Mouse (Mus musculus): Measurements from ENCODE around the gene Gm49416. TPM values are rescaled to one million over a fixed set of nuclear protein-coding genes. Genes with fewer than 3 reads are reported as not detected.

Gm49416 gene
- total and polyA plus RNA-seq, 2 experiments from 2014 or later = 0.52 TPM; not detected in 1

- Histone ChIP-seq H3K9ac (replicated peaks; ENCODE audit: low read length) (no peak overlapping the region; the same call in 1 of the 2 replicates), H3K4me2 (ENCODE audit: low read depth, low read length) (peak overlapping the region; percentile 60; the same call in 1 of the 2 replicates), H3K27me3 (ENCODE audit: insufficient read depth, low read length) (no peaks in the 10 kb centered on the region), H3K4me1 (ENCODE audit: insufficient read depth, low read length) (0 out of 2 replicates have a peak, but pooled peaks cover 11% of the 10 kb centered on the region), H3K4me3 (ENCODE audit: low read length) (no peak overlapping the region), H3K9me3 (ENCODE audit: low read length) (no peaks in the 10 kb centered on the region), H3K36me3 (ENCODE audit: insufficient read depth, low read length) (peaks cover 8% of the 10 kb centered on the region; the same call in 1 of the 2 replicates), H3K27ac (no peak overlapping the region)
- ATAC-seq = no peak
- 81% methylated on average over 15 of the region's 15 CpGs for WGBS
- no peak for TF ChIP-seq CTCF (IDR thresholded peaks at IDR 0.05; ENCODE audit: low read depth)
- DNase-seq (ENCODE audit: low spot score) = no peak
These were observed 51.9 kb downstream of the Gm49416 start for GRCm38 (mm10) chr19:8940526-8941133.

GRCm38 (mm10) chr19:8941136-8941514 lies 52.4 kb downstream of the Gm49416 start:
- DNase-seq (ENCODE audit: low spot score) = no peak
- peak overlapping the region; percentile 70; the same call in 1 of the 2 replicates for H3K27ac ChIP-seq
- TF ChIP-seq CTCF (IDR thresholded peaks at IDR 0.05; ENCODE audit: low read depth) = no peak
- H3K9ac ChIP-seq (replicated peaks; ENCODE audit: low read length) = peak overlapping the region; percentile 94; the same call in 1 of the 2 replicates
- H3K4me1 ChIP-seq (ENCODE audit: insufficient read depth, low read length) = 0 out of 2 replicates have a peak, but pooled peaks cover 11% of the 10 kb centered on the region
- peaks cover 11% of the 10 kb centered on the region; the same call in 1 of the 2 replicates for H3K36me3 ChIP-seq (ENCODE audit: insufficient read depth, low read length)
- H3K4me3 ChIP-seq (ENCODE audit: low read length) = peak overlapping the region; percentile 62
- WGBS = 37% methylated on average over 10 of the region's 10 CpGs
- ATAC-seq = peak; percentile 2
- H3K4me2 ChIP-seq (ENCODE audit: low read depth, low read length) = peak overlapping the region; percentile 60
- no peaks in the 10 kb centered on the region for H3K9me3 ChIP-seq (ENCODE audit: low read length)
- no peaks in the 10 kb centered on the region for H3K27me3 ChIP-seq (ENCODE audit: insufficient read depth, low read length)

GRCm38 (mm10) chr19:8941515-8942217 lies 52.9 kb downstream of the Gm49416 start, which contains the start of gene Mta2:
Gene Mta2, plus strand, starts transcription at chr19:8941875.
- Histone ChIP-seq H3K27me3 (ENCODE audit: insufficient read depth, low read length) (no peaks in the 10 kb centered on the region), H3K36me3 (ENCODE audit: insufficient read depth, low read length) (peaks cover 16% of the 10 kb centered on the region; the same call in 1 of the 2 replicates), H3K4me3 (ENCODE audit: low read length) (peak within 1 kb of the TSS; percentile 62), H3K9ac (replicated peaks; ENCODE audit: low read length) (peak within 1 kb of the TSS; percentile 94), H3K4me1 (ENCODE audit: insufficient read depth, low read length) (0 out of 2 replicates have a peak, but pooled peaks cover 11% of the 10 kb centered on the region), H3K27ac (peak within 1 kb of the TSS; percentile 97), H3K9me3 (ENCODE audit: low read length) (no peaks in the 10 kb centered on the region), H3K4me2 (ENCODE audit: low read depth, low read length) (peak within 1 kb of the TSS; percentile 60)
- peak; percentile 96 for ATAC-seq
- no peak; the same call in 1 of the 2 replicates for TF ChIP-seq CTCF (IDR thresholded peaks at IDR 0.05; ENCODE audit: low read depth)
- under 1% methylated on average over 64 of the region's 64 CpGs for WGBS
- peak; percentile 99 for DNase-seq (ENCODE audit: low spot score)

- Histone ChIP-seq H3K4me2 (ENCODE audit: low read depth, low read length) (peak overlapping the region; percentile 60), H3K27me3 (ENCODE audit: insufficient read depth, low read length) (no peaks in the 10 kb centered on the region), H3K36me3 (ENCODE audit: insufficient read depth, low read length) (peaks cover 23% of the 10 kb centered on the region), H3K4me3 (ENCODE audit: low read length) (peak overlapping the region; percentile 62), H3K9ac (replicated peaks; ENCODE audit: low read length) (peak overlapping the region; percentile 94), H3K9me3 (ENCODE audit: low read length) (no peaks in the 10 kb centered on the region), H3K4me1 (ENCODE audit: insufficient read depth, low read length) (0 out of 2 replicates have a peak, but pooled peaks cover 11% of the 10 kb centered on the region), H3K27ac (peak overlapping the region; percentile 97)
- TF ChIP-seq CTCF (IDR thresholded peaks at IDR 0.05; ENCODE audit: low read depth) = no peak
- DNase-seq (ENCODE audit: low spot score) (peak; percentile 61), ATAC-seq (peak; percentile 58)
- 0% methylated on average over 46 of the region's 46 CpGs for WGBS
These were observed 53.7 kb downstream of the Gm49416 start for GRCm38 (mm10) chr19:8942276-8942964.

GRCm38 (mm10) chr19:8943047-8943446 lies 54.3 kb downstream of the Gm49416 start:
- WGBS = 57% methylated on average over 2 of the region's 2 CpGs
- ATAC-seq (no peak), DNase-seq (ENCODE audit: low spot score) (no peak)
- Histone ChIP-seq H3K27me3 (ENCODE audit: insufficient read depth, low read length) (no peaks in the 10 kb centered on the region), H3K4me2 (ENCODE audit: low read depth, low read length) (peak overlapping the region; percentile 60), H3K9ac (replicated peaks; ENCODE audit: low read length) (peak overlapping the region; percentile 94), H3K9me3 (ENCODE audit: low read length) (no peaks in the 10 kb centered on the region), H3K4me3 (ENCODE audit: low read length) (peak overlapping the region; percentile 62), H3K36me3 (ENCODE audit: insufficient read depth, low read length) (peaks cover 29% of the 10 kb centered on the region), H3K4me1 (ENCODE audit: insufficient read depth, low read length) (0 out of 2 replicates have a peak, but pooled peaks cover 11% of the 10 kb centered on the region), H3K27ac (no peak overlapping the region)
- TF ChIP-seq CTCF (IDR thresholded peaks at IDR 0.05; ENCODE audit: low read depth) = no peak

GRCm38 (mm10) chr19:8944062-8944461 lies 55.3 kb downstream of the Gm49416 start:
- 0 out of 2 replicates have a peak, but pooled peaks cover 11% of the 10 kb centered on the region for H3K4me1 ChIP-seq (ENCODE audit: insufficient read depth, low read length)
- ATAC-seq (no peak), DNase-seq (ENCODE audit: low spot score) (no peak)
- no peak overlapping the region for H3K27ac ChIP-seq
- 55% methylated on average over 5 of the region's 5 CpGs for WGBS
- H3K9me3 ChIP-seq (ENCODE audit: low read length) = no peaks in the 10 kb centered on the region
- H3K36me3 ChIP-seq (ENCODE audit: insufficient read depth, low read length) = peaks cover 39% of the 10 kb centered on the region
- no peak overlapping the region for H3K4me2 ChIP-seq (ENCODE audit: low read depth, low read length)
- H3K27me3 ChIP-seq (ENCODE audit: insufficient read depth, low read length) = no peaks in the 10 kb centered on the region
- TF ChIP-seq CTCF (IDR thresholded peaks at IDR 0.05; ENCODE audit: low read depth) = no peak
- no peak overlapping the region for H3K9ac ChIP-seq (replicated peaks; ENCODE audit: low read length)
- no peak overlapping the region for H3K4me3 ChIP-seq (ENCODE audit: low read length)
